Mouse (Mus musculus) kidney, adult 9 months (tissue): ENCODE data around the gene Slc28a3.

Experiments used
- DNase-seq: peaks from one replicate; pipeline ENCODE4 v3.0.0; 2022

Gene Slc28a3

GRCm38 (mm10) chr13:58610716-58611115 lies at the start of gene Slc28a3:
Gene Slc28a3, minus strand, starts transcription at chr13:58610877.
- no peak for DNase-seq

DNA sequence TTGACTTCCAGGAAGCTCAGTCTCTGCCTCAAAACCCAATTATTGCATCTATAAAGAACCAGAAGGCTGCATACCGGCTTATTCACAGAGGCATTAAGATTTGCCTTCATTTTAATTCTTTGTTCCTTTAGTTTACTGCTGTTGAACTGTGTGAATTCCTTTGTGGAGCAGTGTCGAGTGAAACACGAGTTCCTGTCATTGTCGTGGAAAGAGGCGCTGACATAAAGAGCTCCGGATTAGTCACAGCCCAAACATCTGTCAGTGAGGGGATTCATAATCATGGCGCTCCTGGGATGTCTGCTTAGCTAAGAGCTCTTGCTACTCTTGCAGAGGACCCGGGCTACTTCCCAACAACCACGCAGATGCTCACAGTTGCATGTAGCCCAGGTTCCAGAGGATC lies 47.3 kb upstream of the Slc28a3 start:
- no peak for DNase-seq

GRCm38 (mm10) chr13:58656885-58657284 lies 46.2 kb upstream of the Slc28a3 start:
- no peak for DNase-seq

DNA sequence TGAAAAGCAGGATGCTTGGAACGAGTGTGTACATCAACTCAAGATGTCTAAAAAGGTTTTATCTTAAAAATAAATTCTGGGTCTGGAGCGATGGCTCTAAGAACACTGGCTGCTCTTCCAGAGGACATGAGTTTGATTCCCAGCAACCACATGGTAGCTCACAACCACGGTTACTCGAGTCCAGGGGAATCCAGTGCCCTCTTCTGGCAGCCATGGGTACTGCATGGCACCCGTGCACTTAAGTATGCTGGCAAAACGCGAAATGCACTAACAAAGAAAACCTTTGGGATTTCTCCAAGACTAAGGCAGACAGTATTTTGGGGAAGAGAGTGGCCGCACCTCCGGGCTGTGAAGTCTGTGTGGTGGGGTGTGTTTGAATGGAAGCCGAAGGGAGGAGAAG lies 44.9 kb upstream of the Slc28a3 start:
- DNase-seq: no peak

- peak; percentile 19 for DNase-seq
These were observed 29.7 kb upstream of the Slc28a3 start for GRCm38 (mm10) chr13:58640330-58640729.

DNA sequence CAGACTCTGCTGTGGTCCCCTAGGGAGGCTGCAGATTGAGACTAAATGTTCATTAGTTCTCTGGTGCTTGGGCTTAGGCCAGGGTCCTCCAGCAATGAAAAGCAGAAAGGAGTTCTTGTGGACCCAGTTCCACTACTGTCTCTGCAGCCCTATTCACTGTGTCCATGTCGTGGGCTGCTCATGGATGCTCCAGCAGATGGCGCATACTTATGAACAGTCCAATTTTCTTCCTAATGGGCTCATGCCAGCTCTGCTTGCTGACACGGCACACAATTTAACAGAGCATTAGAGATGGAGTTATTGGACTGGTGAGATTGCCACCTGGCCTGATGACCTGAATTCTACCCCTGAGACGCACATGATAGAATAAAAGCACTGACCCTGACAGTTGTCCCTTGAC lies 28.3 kb upstream of the Slc28a3 start:
- peak; percentile 38 for DNase-seq

- DNase-seq: peak; percentile 50
These were observed 26.8 kb upstream of the Slc28a3 start for GRCm38 (mm10) chr13:58637360-58638002.

- no peak for DNase-seq
These were observed 23.2 kb upstream of the Slc28a3 start for GRCm38 (mm10) chr13:58633887-58634286.

DNA sequence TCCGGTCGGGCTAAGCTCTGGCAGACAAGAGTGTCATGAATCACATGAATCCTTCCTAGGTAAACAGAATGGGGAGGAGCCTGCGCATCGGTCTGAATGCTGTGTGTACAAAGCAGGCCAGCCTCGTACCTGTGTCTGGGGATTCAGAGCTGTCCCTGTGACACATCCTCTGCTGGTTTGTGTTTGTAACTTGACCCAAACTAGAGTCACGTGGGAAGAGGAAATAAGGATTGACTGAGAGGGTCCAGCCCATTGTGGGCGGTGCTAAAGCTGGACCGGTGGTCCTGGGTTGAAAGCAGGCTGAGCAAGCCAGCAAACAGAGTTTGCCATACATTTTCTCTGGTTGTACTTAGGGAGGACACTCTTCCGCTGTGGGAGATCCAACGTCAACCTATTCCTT lies 20.1 kb upstream of the Slc28a3 start:
- DNase-seq: no peak

DNA sequence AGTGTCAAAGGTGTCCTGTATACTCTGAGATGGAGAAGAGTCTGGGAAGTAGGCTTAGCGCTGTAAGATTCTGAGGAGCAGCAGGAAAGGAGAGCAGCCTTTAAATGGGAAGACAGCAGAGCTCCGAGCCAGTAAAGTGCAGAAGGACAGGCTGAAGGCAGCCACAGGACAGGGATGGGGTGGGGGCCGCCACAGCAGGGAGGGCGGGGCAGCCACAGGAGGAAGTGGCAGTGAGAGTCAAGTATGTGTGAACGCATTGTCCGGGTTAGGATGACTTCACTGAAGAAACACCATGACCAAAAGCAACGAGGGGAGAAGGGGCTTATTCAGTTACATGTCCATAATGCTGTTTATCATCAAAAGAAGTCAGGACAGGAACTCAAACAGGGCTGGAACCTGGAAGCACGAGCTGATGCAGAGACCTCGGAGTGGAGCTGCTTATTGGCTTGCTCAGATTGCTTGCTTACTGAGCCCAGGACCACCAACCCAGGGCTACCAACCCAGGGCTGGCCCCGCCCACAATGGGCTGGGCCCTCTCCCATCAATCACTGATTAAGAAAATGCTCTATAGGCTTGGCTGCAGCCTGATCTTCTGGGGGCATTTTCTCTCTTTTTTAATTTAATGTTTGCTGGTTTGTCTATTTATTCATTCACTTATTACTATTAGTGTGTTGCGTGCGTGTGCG lies 18.8 kb upstream of the Slc28a3 start:
- DNase-seq: no peak

DNA sequence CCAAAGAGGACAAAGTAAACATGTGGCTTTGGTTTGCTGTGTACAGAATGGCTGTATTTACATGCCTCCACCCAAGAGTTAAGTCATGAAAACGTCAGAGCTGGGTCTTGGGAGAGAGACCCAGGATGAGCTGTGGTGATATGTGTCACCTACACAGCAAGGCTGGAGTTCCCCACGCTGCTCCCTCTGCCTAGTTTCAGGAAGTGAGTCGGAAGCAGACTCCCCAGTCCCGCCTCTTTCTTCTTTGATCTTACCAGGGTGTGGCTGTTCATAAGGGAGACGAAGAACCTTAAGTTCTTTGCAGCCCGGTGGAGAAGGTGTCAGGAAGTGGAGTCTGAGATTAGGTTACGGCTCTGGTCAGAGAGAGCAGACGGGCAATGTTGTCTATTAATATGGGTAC lies 12.0 kb upstream of the Slc28a3 start:
- DNase-seq: no peak

GRCm38 (mm10) chr13:58619301-58619700 lies 8.6 kb upstream of the Slc28a3 start:
- DNase-seq: no peak

- DNase-seq: no peak
These were observed 618 bp downstream of the Slc28a3 start for GRCm38 (mm10) chr13:58610059-58610458.

DNA sequence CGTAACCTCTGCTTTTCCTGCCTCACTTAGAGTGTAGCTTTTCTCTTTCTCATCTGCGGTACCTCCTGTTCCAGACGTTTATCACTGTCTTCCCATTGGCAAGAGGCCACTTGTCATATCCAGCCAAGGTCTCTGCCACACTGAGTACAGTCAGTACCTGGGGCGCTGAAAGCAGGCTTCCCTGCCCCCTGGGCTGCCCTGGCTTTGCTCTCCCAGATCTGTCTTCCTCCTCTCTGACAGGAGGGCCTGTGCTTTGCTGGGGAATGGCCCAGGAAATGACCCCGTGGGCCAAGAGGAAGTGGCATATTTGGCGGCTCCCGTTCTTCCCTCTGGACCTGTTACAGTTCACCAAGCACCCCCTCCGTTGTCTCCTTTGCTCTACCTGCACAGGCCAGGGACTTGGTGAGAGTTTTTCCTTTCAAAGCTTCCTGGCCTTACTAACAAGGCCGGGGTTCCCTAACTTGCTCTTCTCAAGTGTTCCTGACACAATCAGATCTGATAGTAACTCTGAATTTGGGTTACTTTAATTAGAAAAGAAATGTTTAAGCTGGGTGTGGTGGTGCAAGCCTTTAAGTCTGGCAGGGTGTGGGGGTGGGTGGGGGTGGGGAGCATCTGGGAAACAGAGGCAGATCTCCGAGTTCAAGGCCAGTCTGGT lies 9.3 kb downstream of the Slc28a3 start:
- DNase-seq: peak; percentile 12

DNA sequence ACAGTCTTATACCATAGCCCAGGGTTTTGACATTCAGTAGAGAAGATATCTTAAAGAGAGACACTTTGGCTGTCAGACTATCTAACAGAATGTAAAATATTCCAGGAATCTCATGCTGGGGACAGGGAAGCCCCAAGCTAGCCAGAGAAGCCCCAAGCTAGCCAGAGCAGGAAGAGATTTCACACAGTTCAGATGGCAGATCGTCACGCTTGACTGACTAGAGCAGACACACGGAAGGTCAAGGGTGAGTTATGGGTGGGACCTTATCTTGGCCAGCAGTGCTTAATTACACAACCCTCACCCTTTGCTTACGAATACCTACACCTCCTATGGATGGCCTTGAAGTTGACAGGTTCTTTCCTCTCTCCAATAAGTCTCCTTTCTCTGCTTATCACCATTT lies 12.1 kb downstream of the Slc28a3 start:
- peak; percentile 11 for DNase-seq

- peak; percentile 55 for DNase-seq
These were observed 17.5 kb downstream of the Slc28a3 start for GRCm38 (mm10) chr13:58593129-58593528.

DNA sequence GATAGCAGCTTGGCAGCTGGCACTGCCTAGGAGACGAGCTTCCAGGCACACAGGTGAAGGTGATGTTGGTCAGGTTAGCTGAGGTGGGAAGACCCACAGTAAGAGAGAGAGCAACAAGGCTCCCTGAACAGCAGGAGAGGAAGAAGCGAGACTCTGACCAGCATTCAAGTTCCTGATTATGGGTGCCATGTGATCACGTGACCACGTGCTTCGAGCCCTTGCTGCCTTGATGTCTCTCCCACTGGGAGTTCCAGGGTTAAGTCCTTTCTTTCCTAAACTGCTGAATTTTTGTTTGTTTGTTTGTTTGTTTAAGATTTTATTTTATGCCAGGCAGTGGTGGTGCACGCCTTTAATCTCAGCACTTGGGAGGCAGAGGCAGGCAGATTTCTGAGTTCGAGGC lies 18.8 kb downstream of the Slc28a3 start:
- DNase-seq: no peak

DNA sequence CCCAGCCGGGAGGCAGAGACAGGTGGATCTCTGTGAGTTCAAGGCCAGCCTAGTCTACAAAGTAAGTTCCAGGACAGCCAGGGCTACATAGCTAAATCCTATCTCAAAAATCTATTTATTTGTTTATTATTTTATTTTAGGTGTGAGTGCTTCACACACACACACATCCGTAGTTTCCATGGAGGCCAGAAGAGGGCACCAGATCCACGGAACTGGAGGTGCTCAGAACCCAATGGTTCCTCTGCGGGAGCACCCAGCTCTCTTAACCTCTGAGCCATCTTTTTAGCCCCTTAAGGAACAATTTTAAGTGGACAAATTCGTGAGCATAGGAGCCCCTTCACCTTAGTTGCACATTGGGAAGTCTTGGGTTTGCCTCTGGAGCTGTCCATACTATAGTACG lies 20.0 kb downstream of the Slc28a3 start:
- peak; percentile 36 for DNase-seq

DNA sequence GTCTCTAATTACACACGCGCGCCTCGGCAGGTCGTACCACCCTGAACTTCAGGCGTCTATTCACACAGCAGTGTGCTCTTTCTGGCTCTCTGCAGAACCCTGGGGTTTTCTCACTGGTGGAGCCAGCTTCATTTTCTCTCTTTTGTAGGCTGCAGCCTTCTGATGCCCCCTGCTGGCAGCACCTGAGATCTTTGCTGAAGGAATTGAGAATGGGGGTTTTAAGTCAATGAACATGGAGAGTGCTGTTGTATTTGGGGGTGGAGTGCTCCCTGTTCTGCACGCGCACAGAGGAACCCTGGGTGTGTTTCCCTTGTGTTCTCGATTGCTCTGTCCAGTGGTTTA lies 21.2 kb downstream of the Slc28a3 start:
- peak; percentile 66 for DNase-seq

- peak; percentile 4 for DNase-seq
These were observed 21.8 kb downstream of the Slc28a3 start for GRCm38 (mm10) chr13:58588655-58589516.

- no peak for DNase-seq
These were observed 22.7 kb downstream of the Slc28a3 start for GRCm38 (mm10) chr13:58587962-58588361.

- DNase-seq: no peak
These were observed 44.5 kb downstream of the Slc28a3 start for GRCm38 (mm10) chr13:58566181-58566580.

DNA sequence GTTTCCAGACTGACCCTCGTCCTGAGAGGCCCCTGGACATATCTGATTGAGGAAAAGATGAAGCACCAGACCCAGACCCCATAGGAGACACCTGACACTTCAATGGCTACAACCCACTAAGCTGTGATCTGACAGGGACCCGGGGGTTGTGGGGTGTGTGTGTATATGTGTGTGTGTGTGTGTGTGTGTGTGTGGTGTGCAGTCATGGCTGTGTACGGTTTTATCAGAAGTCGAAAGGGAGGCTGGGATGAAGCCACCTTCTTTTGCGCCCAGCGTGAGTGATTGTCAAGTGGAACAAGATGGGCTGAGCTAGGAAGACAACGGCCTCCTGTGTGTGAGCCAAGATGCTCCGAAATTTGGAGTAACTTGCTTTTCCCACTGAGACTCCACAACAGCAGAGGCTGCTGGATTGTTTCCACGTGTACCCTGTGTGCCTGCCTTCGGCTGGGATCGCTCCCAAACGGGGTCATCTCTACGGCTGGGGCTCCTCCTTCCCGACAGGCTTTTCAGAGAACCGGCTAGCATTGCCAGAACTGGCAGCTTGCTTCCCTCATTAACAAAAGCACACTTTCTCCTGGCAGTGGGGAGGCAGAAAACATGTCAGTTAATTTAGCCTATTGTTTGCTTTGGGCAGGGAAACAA lies 50.1 kb downstream of the Slc28a3 start:
- DNase-seq: no peak
